Mouse (Mus musculus) lung, postnatal 14 days (tissue): ENCODE results near the gene Hoxd11.

Experiments used
- DNase-seq: peaks from one replicate; pipeline ENCODE4 v3.0.0; 2021

Hoxd11 gene

GRCm38 (mm10) chr2:74678891-74679595 is at the start of gene Hoxd11:
TSS of gene Hoxd11 (plus strand) at chr2:74679557.
- no peak for DNase-seq

- no peak for DNase-seq
These were observed 43.9 kb upstream of the Hoxd11 start for GRCm38 (mm10) chr2:74635412-74635811.

- no peak for DNase-seq
These were observed 36.9 kb upstream of the Hoxd11 start for GRCm38 (mm10) chr2:74642431-74642830.

GRCm38 (mm10) chr2:74645631-74646030 is 33.7 kb upstream of the Hoxd11 start:
- DNase-seq: no peak

- DNase-seq: no peak
These were observed 32.1 kb upstream of the Hoxd11 start for GRCm38 (mm10) chr2:74647082-74647864.

- DNase-seq: no peak
These were observed 26.4 kb upstream of the Hoxd11 start for GRCm38 (mm10) chr2:74652996-74653340.

GRCm38 (mm10) chr2:74653781-74654535 is 25.4 kb upstream of the Hoxd11 start:
- no peak for DNase-seq

- DNase-seq: no peak
These were observed 24.5 kb upstream of the Hoxd11 start for GRCm38 (mm10) chr2:74654743-74655419.

- DNase-seq: peak; percentile 50
These were observed 24.0 kb upstream of the Hoxd11 start for GRCm38 (mm10) chr2:74655420-74655781.

GRCm38 (mm10) chr2:74655821-74656631 is 23.3 kb upstream of the Hoxd11 start:
- DNase-seq: no peak

GRCm38 (mm10) chr2:74656632-74657021 is 22.7 kb upstream of the Hoxd11 start:
- DNase-seq: no peak

- DNase-seq: no peak
These were observed 21.9 kb upstream of the Hoxd11 start for GRCm38 (mm10) chr2:74657251-74658023.

GRCm38 (mm10) chr2:74658024-74658666 is 21.2 kb upstream of the Hoxd11 start:
- DNase-seq: no peak

GRCm38 (mm10) chr2:74658667-74659371 is 20.5 kb upstream of the Hoxd11 start:
- no peak for DNase-seq

GRCm38 (mm10) chr2:74659507-74660005 is 19.8 kb upstream of the Hoxd11 start, which contains the start of gene Evx2:
TSS of gene Evx2 (minus strand) at chr2:74659557.
- DNase-seq: no peak

GRCm38 (mm10) chr2:74660421-74661375 is 18.7 kb upstream of the Hoxd11 start:
- DNase-seq: no peak

GRCm38 (mm10) chr2:74661685-74662084 is 17.7 kb upstream of the Hoxd11 start:
- peak; percentile 45 for DNase-seq

GRCm38 (mm10) chr2:74663291-74663925 is 15.9 kb upstream of the Hoxd11 start:
- DNase-seq: peak; percentile 64
